Mouse (Mus musculus): Measurements from ENCODE around the gene Fgf14.

- TF ChIP-seq CTCF (IDR thresholded peaks at IDR 0.05 in 2 of 3, conservative IDR thresholded peaks at IDR 0.05 in 1 of 3; ENCODE audit: control insufficient read depth in 1 of 3, insufficient read depth in 1 of 3, low read depth in 2 of 3, low read length in 3 of 3, poor library complexity in 1 of 3, severe bottlenecking in 1 of 3) (no peak), ZKSCAN1 (IDR thresholded peaks at IDR 0.05; ENCODE audit: low read depth, low read length) (no peak), POLR2A (IDR thresholded peaks at IDR 0.05; ENCODE audit: control insufficient read depth in 1 of 2, insufficient read depth in 1 of 2, low read depth in 1 of 2, low read length in 2 of 2, poor library complexity in 1 of 2) (no peak), RCOR1 (IDR thresholded peaks at IDR 0.05; ENCODE audit: low read depth, low read length) (no peak), MEF2A (IDR thresholded peaks at IDR 0.05; ENCODE audit: extremely low read depth, insufficient replicate concordance, low read depth, low read length, poor library complexity, severe bottlenecking) (no peak), USF1 (IDR thresholded peaks at IDR 0.05; ENCODE audit: low read depth, low read length) (no peak), TBP (IDR thresholded peaks at IDR 0.05; ENCODE audit: low read depth, low read length) (no peak), GATA1 (IDR thresholded peaks at IDR 0.05; ENCODE audit: low read depth, low read length) (no peak), USF2 (IDR thresholded peaks at IDR 0.05; ENCODE audit: borderline replicate concordance in 1 of 2, insufficient read depth in 1 of 2, low read depth in 1 of 2, low read length in 2 of 2) (no peak), UBTF (IDR thresholded peaks at IDR 0.05; ENCODE audit: borderline replicate concordance, insufficient read depth, low read depth, low read length) (no peak), NELFE (IDR thresholded peaks at IDR 0.05; ENCODE audit: low read depth, low read length) (no peak)
These were observed 164.9 kb downstream of the Fgf14 start for GRCm38 (mm10) chr14:124512009-124512408.

Data from MEL (cell line).